Mouse (Mus musculus): Measurements from ENCODE around the gene Dstyk.
"Not testable (repeated sequence)": the region's sequence is repeated elsewhere in the genome, so short reads cannot be mapped to it uniquely, and the experiment has no call there.

Dstyk gene

GRCm38 (mm10) chr1:132436960-132437359 lies 19.6 kb downstream of the Dstyk start:
- DNase-seq (ENCODE audit: extremely low spot score, low spot score): no peak

DNA sequence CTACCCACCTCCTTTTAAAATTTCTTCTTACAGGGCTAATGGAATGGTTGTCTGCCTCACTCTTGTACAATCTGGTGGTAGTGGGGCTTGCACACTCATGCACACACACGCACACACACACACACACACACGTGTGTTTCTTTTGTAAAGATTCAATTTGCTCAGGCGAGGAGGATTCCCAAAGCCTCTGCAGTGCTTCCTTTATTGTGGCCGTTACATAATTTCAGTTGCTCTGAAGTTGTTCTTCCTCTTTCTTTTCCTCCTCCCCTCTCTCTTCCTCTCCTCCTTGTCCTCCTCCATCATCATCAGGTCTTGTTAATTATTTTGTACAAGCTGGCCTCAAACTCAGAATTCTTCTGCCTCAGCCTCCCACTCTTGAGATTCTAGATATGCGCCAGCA lies 20.0 kb downstream of the Dstyk start:
- DNase-seq (ENCODE audit: extremely low spot score, low spot score): no peak

DNA sequence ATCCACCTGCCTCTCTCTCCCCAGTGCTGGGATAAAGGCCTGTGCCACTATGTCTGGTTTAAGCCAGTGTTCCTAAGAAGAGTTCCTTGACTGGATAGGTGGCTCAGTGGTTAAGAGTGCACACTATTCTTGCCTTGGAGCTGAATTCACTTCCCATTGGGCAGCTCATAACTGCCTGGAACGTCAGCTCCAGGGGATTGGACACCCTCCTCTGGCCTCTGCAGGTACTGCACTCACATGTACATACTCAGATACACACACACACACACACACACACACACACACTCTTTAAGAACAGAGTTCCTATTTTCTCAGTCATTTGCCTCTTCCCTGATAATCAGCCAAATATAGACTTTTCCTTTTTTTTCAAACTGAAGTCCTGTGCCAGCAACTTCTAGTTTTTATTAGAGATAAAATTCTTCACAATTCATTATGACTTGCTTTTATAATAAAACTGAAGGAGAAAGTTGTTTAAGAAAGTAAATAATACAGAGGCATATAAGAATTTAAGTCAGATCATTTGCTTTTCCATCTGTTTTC lies 23.6 kb downstream of the Dstyk start:
- no peak for DNase-seq (ENCODE audit: extremely low spot score, low spot score)

DNA sequence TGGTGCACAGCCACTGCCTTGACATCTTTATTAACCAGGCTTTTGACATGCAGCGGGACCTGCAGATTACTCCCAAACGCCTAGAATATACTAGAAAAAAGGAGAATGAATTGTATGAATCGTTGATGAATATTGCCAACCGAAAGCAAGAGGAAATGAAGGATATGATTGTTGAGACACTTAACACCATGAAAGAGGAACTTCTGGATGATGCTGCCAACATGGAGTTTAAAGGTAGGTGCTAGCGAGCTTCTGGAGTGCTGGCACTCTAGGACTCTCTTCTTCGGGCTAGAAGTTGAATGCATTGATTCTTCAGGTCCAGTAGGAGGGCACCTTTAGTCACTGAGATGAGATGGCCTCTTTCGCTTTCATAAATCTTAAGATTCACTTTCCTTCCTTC lies 32.4 kb downstream of the Dstyk start:
- no peak for DNase-seq (ENCODE audit: extremely low spot score, low spot score)

- no peak for DNase-seq (ENCODE audit: extremely low spot score, low spot score)
These were observed 47.3 kb downstream of the Dstyk start for GRCm38 (mm10) chr1:132464651-132465050.

DNA sequence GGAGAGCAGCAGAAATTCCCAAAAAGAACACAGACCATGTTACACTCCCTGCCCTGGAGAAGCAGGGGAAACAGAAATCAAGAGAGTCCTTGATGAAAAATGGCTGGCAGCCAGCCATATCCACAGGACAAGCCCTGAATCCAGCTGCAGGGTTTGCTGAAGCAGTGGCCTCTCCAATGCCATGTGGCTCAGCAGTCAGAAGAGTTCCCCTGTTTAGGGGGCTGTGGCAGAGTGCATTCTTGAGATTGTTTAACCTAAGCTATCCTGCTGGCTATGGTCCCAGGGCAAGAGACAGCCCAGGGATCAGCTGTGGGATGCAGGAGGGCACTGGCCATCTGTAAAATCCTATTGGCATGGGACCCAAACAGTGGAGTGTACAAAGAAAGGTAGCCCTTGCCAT lies 51.6 kb downstream of the Dstyk start:
- no peak for DNase-seq (ENCODE audit: extremely low spot score, low spot score)

- no peak for DNase-seq (ENCODE audit: extremely low spot score, low spot score)
These were observed 52.2 kb downstream of the Dstyk start for GRCm38 (mm10) chr1:132469519-132469918.

- not testable (repeated sequence) for DNase-seq (ENCODE audit: extremely low spot score, low spot score)
These were observed 52.7 kb downstream of the Dstyk start for GRCm38 (mm10) chr1:132470031-132470430.

- no peak for DNase-seq (ENCODE audit: extremely low spot score, low spot score)
These were observed 53.7 kb downstream of the Dstyk start for GRCm38 (mm10) chr1:132471032-132471431.

- DNase-seq (ENCODE audit: extremely low spot score, low spot score): no peak
These were observed 54.1 kb downstream of the Dstyk start for GRCm38 (mm10) chr1:132471499-132471898.

- no peak for DNase-seq (ENCODE audit: extremely low spot score, low spot score)
These were observed 55.2 kb downstream of the Dstyk start for GRCm38 (mm10) chr1:132472537-132472936.

DNA sequence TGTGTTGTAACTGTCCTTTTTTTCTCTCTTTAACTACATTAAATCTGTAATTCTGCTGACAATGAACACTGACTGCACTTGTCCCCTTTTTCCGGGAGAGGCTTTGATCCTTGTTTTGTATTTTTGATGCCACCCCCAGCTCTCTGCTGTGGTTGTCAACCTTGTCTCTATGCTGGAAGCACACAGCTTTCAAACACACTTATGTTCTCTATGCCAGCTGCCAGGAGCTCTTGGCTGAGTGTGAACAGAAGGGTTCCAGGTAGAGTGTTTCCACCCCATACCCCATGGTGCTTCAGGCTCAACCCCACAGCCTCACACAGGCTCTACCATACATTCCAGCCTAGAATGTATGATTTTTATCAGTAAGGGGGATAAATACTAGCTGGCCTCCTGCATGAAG lies 57.1 kb downstream of the Dstyk start:
- DNase-seq (ENCODE audit: extremely low spot score, low spot score): no peak

DNA sequence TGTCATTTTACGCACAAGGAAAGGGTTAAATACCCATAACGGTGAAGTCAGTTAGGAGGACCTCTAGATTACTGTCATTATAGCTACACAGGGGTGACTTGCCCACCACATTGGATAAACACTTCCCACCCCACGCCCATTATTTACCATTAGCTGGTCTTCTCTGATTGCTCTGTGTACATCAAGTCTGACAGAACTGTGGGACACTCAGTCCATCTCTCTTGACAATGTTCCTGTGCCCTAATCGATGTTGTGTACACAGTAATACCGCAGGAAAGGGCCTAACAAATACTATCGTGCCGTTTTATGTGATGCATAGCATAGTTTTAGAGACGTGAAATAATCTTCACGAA lies 59.2 kb downstream of the Dstyk start:
- no peak for DNase-seq (ENCODE audit: extremely low spot score, low spot score)

GRCm38 (mm10) chr1:132476928-132477691 lies 59.8 kb downstream of the Dstyk start, which contains the start of gene Rbbp5:
Gene Rbbp5 (plus strand): TSS chr1:132477365.
- peak; percentile 87 for DNase-seq (ENCODE audit: extremely low spot score, low spot score)

DNA sequence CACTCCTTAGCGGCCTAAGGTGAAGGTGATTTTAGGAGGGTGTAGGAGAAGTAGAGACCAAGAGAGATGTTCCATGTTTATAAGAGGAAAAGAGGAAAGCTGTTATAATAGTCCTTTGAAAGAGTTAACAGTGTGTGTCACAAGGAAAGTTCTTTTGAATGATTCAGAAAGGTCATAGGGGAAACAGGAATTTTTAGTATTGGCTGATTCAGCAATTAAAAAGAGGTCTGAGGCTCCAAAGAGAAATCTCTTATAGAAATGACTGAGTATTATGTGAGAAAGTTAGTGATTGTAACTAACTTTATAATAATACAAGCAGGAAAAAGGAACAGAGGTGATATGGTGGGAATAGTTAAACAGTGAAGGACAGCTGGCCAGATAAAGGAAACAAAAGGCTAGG lies 62.1 kb downstream of the Dstyk start:
- no peak for DNase-seq (ENCODE audit: extremely low spot score, low spot score)

- no peak for DNase-seq (ENCODE audit: extremely low spot score, low spot score)
These were observed 64.3 kb downstream of the Dstyk start for GRCm38 (mm10) chr1:132481619-132482018.

DNA sequence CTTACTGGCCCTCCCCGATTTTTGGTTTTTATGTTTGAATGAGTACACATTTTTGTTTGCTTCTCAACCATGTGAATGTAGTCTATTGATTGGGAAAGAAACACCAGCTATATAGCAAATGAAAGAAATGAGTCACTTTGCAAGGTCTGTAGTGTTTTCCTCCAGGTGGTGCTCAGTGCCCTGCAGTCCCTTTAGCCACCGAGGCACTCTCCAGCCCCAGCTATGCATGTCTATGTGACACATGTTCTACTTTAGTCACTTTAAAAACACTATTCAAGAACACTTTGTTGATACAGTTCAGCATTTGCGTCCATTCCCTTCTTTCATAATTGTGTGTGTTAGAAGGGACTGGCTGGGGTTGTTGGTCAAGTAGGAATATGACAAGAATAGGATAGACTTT lies 65.9 kb downstream of the Dstyk start:
- DNase-seq (ENCODE audit: extremely low spot score, low spot score): no peak

GRCm38 (mm10) chr1:132483759-132484158 lies 66.4 kb downstream of the Dstyk start:
- DNase-seq (ENCODE audit: extremely low spot score, low spot score): no peak

GRCm38 (mm10) chr1:132500535-132500934 lies 83.2 kb downstream of the Dstyk start:
- DNase-seq (ENCODE audit: extremely low spot score, low spot score): no peak

GRCm38 (mm10) chr1:132505155-132505554 lies 87.8 kb downstream of the Dstyk start:
- no peak for DNase-seq (ENCODE audit: extremely low spot score, low spot score)

- no peak for DNase-seq (ENCODE audit: extremely low spot score, low spot score)
These were observed 88.7 kb downstream of the Dstyk start, which contains the start of gene Tmem81 for GRCm38 (mm10) chr1:132506058-132506457. Gene Tmem81 (plus strand): TSS chr1:132506230.

DNA sequence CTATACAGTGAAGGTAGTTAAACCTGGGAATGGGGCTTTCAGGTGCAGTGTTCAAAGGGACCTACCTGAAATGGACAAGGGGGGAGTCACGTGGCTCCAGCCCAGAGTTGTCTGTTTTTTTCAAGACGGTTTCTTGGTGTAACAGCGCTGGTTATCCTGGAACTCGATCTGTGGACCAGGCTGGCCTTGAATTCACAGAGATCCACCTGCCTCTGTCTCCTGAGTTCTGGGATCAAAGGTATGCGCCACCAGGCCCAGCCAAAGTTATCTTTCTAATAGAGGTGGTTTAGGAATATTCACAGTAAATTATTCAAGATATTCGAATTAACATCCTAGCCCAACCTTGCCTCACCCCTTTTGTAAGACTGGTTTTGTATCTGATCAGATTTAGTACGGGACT lies 89.3 kb downstream of the Dstyk start:
- DNase-seq (ENCODE audit: extremely low spot score, low spot score): no peak

DNA sequence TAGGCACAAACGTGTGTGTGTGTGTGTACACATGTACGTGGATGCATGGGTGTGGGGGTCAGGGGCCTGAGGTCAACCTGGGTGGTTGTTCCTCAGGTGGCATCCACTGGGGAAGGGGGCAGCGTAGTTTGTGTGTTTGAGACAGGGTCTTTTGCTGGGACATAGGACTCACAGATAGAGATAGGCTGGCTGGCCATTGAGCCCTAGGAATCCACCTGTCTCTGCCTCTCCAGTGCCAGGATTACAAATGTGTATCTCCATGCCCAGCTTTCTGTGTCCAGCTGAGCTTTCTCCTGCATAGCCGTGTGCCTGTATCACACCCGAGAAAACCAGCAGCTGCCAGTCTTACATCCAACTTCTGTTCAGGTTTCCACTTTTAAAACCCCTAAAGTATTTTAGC lies 92.4 kb downstream of the Dstyk start:
- DNase-seq (ENCODE audit: extremely low spot score, low spot score): no peak

Measured in neural tube, embryonic 10.5 days (tissue).